Comparison of ENCODE assay signal across 17 mouse cellular contexts in genomic region chr1:41244627-41245026, GRCm38 (mm10).
DNase-seq lines count a peak whose midpoint lies in the region.
"Had no signal": no experiment of that assay in that cellular context is flagged by ENCODE, and none has a peak within 500 bp of the region (broad histone marks: within the 10 kb centered on the region; RNA-seq: fewer than 3 reads in every experiment).

No protein-coding gene starts in this region.

- H3K4me1 ChIP-seq in heart, embryonic 10.5 days = no peaks in the 10 kb centered on the region
- H3K4me1 ChIP-seq: hindbrain, embryonic 15.5 days; limb, embryonic 12.5 days; midbrain, embryonic 12.5 days; stomach, embryonic 15.5 days had no signal

- H3K27me3 ChIP-seq in heart, embryonic 10.5 days (ENCODE audit: insufficient read depth, poor library complexity, severe bottlenecking) = no peaks in the 10 kb centered on the region
- H3K27me3 ChIP-seq: hindbrain, embryonic 15.5 days; limb, embryonic 12.5 days; midbrain, embryonic 12.5 days; stomach, embryonic 15.5 days had no signal

- WGBS in heart, embryonic 10.5 days = 93% methylated on average over 12 of the region's 12 CpGs

- no peaks in the 10 kb centered on the region for H3K36me3 ChIP-seq in heart, embryonic 10.5 days
- H3K36me3 ChIP-seq: hindbrain, embryonic 15.5 days; limb, embryonic 12.5 days; midbrain, embryonic 12.5 days; stomach, embryonic 15.5 days had no signal

- H3K4me3 ChIP-seq in heart, embryonic 10.5 days = no peak overlapping the region
- H3K4me3 ChIP-seq: erythroblast, embryonic 14.5 days; hindbrain, embryonic 15.5 days; limb, embryonic 12.5 days; midbrain, embryonic 12.5 days; stomach, embryonic 15.5 days had no signal

- H3K27ac ChIP-seq in heart, embryonic 10.5 days = no peak overlapping the region
- H3K27ac ChIP-seq: hindbrain, embryonic 15.5 days; kidney, postnatal 0 days; limb, embryonic 12.5 days; midbrain, embryonic 12.5 days; stomach, embryonic 15.5 days had no signal

- intact Hi-C loops in left cerebral cortex, postnatal 10 days (cut with DNase I) = no loop called here

- H3K9me3 ChIP-seq in heart, embryonic 10.5 days = no peaks in the 10 kb centered on the region
- H3K9me3 ChIP-seq: hindbrain, embryonic 15.5 days; limb, embryonic 12.5 days; midbrain, embryonic 12.5 days; stomach, embryonic 15.5 days had no signal

- peak; percentile 8 for DNase-seq in layer of hippocampus, adult 11-12 months (ENCODE audit: low spot score)
- DNase-seq in layer of hippocampus, adult 9-10 months (ENCODE audit: low spot score) = no peak
- peak; percentile 7 for DNase-seq in frontal cortex, postnatal 14 days (ENCODE audit: low spot score in 2 of 2)
- peak; percentile 13 to 21 for DNase-seq in left cerebral cortex, postnatal 10 days (ENCODE audit: extremely low spot score in 1 of 2, low spot score in 2 of 2)
- DNase-seq in right cerebral cortex, postnatal 4 days = peak; percentile 19
- DNase-seq in kidney, adult 9 months = no peak
- DNase-seq in heart, embryonic 10.5 days (ENCODE audit: low spot score) = no peak
- DNase-seq: adrenal gland, postnatal 36 days; cerebellum, adult 11 months; gastrocnemius, postnatal 36 days; thymus, postnatal 36 days had no signal

Comparison
In these comparisons a context has a peak if more than half of its experiments do, and no peak if none do; other contexts are left out.
1. DNase-seq: peak in layer of hippocampus, adult 11-12 months (single experiment), frontal cortex, postnatal 14 days (2 of 2), left cerebral cortex, postnatal 10 days (2 of 2) and right cerebral cortex, postnatal 4 days (single experiment); none in layer of hippocampus, adult 9-10 months (single experiment), kidney, adult 9 months (single experiment) and heart, embryonic 10.5 days (single experiment).